Mouse (Mus musculus) spleen, postnatal 14 days (tissue): ENCODE results near the gene Pld3.
A peak's percentile ranks its signal among the peaks of the same experiment; 100 is the strongest.
"Not testable (repeated sequence)": the region's sequence is repeated elsewhere in the genome, so short reads cannot be mapped to it uniquely, and the experiment has no call there.

ENCODE experiments used
- DNase-seq, 2 experiments: peaks; one replicate each; pipeline ENCODE4 v3.0.0; 2021 to 2022; ENCODE audit warnings: low spot score in 2 of 2

Pld3 gene

DNA sequence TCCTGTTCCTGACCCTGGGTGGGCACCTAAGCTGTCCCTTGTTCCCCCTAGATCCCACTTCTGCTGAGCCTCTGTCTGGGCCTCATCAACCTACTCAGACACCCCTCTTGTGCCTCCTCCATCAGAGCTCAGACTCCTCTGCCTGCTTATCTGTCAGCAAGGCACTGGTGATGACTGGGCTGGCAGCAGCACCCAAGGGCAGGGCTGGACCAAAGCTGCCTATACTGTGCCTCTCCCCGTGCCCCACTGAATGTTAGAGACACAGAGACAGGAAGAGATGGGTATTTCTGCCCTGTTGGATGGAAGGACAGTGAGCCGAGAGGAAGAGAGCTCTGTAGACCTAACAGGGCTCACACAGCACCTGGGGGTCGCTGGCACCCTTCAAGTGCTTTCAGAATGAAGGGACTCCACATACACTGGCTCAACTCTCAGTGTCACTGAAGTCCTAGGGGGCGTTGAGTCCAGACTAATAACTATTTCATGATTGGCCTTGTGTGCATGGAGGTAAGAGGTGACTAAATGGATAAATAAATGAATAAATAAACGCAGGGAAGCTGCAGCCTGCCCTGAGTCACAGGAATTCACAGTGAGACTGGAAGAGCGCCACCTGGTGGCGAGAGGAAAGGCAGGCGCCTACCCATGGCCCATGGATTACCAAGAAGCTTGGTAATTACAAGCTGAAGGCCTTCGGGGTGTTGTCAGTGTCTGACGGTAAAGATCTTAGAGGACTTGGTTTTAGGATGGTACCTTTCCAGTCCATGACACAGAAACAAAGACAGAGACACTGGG, 26.8 kb downstream of the Pld3 start:
- DNase-seq = peak; percentile 57 to 79

DNA sequence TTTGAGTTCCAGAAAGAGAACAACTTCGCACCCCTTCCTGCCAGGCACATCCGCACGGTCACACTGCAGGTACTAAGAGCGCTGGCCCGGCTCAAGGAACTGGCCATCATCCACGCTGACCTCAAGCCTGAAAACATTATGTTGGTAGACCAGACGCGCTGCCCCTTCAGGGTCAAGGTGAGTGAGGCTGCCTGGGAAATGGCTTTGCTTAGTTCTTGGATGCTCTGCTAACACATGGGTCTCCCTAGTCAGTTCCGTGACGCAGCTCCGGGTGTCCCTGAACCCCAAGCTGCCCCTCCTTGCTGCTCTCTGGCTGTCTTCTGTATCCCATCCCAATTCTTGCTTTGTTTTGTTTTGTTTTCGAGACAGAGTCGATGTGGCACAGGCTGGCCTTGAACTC, 29.2 kb downstream of the Pld3 start:
- DNase-seq = no peak

DNA sequence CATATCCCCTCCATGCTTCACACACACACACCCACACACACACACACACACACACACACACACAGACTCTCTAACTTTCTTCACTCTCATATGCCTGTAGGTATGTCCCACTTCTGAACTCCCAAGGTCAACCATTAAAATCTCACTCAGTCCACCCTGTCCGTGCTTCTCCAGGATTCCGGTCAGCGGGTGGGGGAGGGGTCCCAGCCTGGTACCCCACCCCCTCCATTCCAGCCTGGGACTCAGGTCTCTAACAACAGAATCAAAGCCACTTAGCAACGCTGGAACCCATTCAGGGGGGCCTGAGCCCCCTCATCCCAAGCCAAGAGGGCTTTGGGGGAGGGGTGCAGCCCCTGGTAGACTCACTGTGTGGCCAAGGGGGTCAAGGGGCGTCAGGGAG, 30.1 kb downstream of the Pld3 start, which contains the start of gene Hipk4:
TSS of gene Hipk4 (plus strand) at position 301 of the 400 bp plus-strand sequence.
- no peak for DNase-seq

DNA sequence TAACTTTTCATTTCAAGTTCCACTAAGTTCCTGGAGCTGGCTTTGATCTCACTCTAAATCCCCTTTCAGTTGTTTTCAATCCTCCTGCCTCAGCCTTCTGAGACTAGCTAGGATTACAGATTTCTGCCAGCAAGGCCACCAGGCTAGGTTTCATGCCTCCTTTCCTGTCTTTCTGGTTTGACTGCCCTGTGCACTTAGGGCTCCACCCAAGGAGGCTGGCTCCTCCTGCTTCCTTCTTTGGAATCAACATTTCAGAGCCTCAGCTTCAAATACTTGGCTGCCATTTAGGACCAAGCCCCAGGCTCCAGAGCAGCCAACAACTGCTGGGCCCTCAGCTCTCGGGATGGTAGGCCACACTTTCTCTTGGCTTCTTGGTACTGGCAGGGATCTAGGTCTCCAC, 32.4 kb downstream of the Pld3 start:
- no peak for DNase-seq

DNA sequence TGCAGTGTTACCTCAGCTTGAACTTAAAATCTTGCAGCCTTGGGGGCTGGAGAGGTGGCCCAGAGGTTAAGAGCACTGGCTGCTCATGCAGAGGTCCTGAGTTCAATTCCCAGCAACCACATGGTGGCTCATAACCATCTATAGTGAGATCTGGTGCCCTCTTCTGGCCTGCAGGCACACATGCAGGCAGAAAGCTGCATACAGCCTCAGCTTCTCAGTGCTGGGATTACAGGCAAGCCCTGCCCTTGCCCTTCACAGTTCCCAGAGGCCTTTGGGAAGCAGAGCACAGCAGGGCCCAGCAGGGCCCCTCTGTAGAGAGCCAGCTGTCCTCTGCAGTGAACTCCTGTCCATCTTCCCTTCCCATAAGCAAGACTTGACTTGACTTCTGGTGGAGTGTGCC, 32.9 kb downstream of the Pld3 start:
- no peak for DNase-seq

DNA sequence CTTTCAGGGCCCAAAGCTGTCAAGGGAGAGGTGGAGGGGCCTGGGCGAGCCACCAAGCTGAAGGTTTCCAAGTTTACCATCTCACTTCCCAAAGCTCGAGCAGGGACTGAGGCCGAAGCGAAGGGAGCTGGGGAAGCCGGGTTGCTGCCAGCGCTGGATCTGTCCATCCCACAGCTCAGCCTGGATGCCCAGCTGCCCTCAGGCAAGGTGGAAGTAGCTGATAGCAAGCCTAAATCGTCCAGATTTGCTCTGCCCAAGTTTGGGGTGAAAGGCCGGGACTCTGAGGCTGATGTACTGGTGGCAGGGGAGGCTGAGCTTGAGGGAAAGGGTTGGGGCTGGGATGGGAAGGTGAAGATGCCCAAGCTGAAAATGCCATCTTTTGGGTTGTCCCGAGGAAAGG, 34.7 kb downstream of the Pld3 start:
- DNase-seq = no peak

DNA sequence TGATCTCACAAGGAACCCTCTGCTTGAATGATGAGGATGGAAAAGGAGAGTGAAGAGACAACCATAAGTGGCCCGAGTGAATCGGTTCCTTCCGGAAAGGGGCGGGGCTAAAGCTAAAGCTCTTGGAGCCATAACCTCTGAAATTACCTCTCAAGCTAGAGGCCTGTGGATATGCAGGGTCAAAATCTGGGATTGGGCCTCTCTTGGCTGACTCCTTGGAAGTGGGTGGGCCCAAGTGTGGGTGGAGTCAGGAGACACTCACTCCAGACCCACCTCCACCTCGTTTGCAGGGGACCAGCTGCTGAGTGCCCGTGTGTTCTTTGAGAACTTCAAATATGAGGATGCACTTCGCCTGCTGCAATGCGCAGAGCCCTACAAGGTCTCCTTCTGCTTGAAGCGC, 38.1 kb downstream of the Pld3 start:
- no peak for DNase-seq

DNA sequence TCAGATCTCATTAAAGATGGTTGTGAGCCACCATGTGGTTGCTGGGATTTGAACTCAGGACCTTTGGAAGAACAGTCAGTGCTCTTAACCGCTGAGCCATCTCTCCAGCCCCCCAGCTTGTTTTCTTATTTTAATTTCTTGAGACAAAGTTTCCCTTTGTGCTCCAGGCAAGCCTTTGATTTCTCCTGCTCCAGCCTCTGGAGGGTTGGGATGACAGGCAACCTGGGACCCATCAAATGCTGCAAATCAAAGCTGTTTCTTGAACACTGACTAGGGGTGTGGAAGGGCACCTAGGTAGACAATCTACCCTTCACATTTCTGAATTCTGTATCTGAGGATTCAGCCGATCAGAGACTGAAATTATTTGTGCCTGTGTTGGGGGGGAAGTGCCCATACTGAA, 42.2 kb downstream of the Pld3 start:
- no peak for DNase-seq

DNA sequence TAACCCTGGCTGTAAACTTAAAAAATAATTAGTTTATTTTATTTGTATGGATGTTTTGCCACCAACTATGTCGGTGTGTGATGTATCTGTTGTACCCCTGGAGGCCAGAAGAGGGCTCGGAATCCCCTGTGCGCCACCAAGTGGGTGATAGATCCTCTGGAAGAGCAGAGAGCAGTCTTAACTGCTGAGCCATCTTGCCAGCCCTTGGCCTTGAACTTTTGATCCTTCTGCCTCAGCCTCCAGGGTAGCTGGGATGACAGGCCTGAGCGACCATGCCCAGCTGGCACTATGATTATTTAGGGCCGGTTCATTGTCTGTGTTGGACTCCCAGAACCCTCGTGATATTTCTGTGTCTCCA, 44.4 kb downstream of the Pld3 start:
- DNase-seq = peak; percentile 55 to 70

DNA sequence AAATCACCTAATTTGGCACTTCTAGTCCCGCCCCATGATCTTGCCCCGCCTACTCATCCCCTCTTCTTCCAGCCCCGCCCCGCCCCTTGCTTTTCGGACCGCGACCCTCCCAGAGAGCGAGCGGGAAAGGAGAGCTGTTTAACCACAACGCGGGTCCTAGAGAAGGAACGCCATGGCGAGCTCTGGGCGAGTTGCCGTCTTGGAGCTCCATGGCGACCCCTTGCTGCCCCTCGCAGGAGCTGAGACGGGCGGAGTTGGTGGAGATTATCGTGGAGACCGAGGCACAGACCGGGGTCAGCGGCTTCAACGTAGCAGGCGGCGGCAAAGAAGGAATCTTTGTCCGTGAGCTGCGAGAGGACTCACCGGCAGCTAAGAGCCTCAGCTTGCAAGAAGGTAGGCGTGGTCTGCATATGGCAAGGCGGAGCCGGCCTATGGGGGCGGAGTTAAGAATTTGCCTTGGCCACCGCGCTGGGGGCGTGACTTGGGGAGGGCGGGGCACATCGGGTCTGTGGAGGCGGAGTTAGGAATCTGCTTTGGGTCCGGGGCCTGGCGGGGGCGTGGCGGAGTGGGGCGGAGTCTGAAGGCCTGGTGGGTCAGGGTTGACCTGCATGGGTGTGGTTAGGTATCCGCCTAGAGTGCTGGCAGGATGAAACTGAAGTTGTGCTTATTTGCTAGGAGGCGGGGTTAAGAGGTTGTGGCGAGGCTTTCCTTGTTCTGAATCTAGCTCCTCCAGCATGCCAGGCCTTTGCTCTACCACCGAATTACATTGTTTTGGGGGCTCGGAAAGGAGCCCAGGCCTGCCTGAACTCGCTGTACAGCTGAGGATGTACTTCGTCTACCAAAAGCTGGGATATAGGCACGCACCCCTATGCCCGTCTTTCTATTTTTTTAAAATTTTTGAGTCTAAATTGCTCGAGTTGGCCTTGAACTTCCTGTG, 45.0 kb downstream of the Pld3 start:
- DNase-seq = peak; percentile 100

DNA sequence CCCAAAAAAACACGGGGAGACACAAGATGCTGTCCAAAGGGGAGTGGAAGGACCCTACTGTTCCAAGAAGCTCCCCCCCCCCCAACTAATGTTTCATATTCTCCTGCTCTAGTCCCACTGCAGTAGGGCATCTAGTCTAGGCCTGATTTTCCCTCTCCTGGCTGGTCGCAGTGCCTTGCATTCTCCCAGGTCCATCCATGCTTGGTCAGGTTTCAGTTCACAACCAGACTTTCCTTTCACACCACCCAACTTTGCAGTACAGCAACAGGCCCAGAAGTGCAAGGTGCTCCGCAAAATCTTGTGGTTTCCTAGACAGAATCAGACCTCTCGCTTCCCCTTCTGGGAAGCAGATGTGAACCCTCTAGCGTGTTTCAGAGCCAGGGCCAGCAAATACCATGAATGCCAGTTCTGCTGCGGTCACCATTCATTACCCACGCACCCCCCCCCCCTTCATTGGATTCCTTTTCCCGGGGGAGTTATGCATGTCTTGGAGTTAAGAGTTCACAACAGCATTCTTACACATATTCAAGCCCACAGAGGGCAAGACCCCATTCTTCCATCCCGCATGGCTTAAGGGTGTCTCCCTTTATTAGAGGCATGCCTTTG, 46.1 kb downstream of the Pld3 start:
- DNase-seq = no peak

DNA sequence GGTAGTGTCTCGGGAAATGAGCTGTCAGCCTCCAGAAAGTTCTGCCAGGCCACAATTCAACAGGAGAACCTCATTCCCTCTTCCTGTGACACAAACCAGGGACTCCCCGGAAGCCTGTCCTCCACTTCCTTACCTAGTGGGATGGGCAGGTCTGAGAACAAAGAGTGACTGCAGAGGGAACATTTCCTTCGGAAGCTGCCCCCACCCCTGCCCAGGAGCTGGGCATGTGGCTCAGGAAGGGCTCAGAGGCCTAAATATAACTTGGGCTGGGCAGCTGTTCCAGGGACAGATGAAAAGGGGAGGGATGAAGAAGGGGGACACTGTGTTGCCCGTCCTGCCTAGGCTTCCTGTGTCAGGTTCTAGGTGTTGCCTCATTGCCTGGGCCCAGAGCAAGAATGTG, 51.4 kb downstream of the Pld3 start:
- DNase-seq = no peak

DNA sequence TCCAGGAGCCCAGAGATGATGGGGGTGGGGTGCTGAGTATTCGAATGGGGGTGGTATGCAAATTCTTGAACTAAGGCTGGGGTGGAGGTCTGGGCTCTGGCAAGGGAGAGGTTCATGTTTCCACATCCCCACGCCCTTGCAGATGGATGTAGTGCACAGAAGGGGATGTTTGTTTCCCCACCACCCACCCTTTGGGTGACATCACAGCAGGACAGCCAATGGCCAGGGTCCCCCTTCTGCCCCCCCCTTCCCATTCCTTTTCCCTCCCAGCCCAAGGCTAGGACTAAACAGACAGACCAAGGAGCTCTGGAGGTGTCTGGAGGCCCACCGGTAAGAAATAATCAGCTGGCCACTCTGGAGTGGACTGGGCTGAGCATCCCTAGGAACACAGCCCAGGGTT, 54.0 kb downstream of the Pld3 start, which contains the start of gene Prx:
TSS of gene Prx (plus strand) at position 289 of the 400 bp plus-strand sequence.
- DNase-seq = no peak

DNA sequence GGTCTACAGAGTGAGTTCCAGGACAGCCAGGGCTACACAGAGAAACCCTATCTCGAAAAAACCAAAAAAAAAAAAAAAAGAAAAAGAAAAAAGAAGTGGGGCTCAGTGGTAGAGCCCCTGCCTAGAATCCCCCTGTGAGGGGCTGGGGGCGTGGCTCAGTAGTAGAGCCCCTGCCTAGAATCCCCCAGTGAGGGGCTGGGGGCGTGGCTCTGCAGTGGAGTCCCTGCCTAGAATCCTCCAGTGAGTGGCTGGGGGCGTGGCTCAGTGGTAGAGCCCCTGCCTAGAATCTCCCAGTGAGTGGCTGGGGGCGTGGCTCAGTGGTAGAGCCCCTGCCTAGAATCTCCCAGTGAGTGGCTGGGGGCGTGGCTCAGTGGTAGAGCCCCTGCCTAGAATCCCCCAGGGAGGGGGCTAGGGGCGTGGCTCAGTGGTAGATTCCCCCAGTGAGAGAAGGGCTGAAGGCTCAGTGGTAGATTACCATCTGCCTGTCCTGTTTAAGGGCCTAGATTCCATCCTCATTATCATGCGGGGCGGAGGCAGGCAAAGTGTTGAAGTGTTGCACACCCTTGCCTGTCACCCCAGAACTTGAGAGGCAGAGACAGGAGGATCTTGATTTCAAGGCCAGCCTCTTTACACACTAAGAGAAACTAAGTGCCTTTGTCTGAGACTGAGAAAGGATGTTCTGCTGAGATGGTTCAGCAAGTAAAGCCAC, 58.2 kb downstream of the Pld3 start:
- DNase-seq = not testable (repeated sequence)

DNA sequence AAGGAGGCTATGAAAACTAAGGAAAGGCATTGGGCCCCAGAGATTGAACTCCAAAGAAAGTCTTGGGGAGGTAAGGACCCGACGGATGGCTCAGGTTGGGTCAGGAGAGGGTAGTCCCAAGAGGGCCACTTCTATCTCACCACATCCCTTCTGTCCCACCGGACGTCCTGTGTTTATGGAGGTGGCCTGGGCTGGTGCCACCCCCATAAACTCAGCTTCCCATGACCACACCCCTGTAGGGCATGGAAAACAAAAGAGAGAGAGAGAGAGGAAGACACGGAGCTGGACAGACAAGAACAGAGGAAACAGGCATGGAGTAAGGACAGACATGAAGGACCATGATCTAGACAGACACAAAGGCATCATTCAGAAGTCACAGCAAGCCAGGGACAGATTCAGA, 59.6 kb downstream of the Pld3 start:
- DNase-seq = no peak

DNA sequence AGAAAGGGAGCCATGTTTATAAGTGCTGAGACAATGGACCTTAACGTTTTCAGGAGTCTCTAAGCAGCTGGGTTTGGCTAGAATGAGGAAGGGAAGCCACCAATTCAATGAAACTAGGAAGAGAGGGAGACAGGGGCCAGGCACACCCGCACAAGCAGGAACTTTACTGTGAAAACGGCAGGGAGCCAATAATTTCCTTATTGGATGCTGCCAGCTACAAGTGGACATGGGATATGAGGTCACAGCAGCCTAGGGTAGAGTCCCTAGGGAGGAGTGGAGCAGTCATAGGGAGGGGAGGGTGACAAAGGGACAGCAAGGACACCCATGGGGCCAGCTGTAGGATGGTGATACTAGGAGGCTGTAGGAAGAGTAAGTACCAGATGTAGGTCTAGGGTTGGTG, 60.0 kb downstream of the Pld3 start:
- DNase-seq = no peak

DNA sequence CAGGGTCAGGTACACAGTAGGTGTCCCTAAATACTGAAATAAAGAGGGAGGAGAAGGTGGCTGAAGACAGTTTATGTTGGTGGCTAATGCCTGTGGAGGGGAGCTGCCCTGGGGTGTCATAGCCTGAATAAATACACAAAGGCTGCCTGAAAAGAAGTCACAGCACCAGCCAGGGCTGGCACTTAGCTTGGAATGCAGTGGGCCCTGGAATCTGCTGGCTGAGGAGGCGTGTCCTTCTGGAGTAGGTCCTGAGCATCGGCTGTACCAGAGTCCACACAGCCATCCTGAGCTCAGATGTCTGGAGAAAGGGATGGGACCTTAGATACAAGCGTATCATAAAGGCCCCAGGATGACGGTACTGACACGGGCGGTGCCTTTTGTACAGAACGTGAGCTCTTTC, 61.2 kb downstream of the Pld3 start:
- DNase-seq = no peak

DNA sequence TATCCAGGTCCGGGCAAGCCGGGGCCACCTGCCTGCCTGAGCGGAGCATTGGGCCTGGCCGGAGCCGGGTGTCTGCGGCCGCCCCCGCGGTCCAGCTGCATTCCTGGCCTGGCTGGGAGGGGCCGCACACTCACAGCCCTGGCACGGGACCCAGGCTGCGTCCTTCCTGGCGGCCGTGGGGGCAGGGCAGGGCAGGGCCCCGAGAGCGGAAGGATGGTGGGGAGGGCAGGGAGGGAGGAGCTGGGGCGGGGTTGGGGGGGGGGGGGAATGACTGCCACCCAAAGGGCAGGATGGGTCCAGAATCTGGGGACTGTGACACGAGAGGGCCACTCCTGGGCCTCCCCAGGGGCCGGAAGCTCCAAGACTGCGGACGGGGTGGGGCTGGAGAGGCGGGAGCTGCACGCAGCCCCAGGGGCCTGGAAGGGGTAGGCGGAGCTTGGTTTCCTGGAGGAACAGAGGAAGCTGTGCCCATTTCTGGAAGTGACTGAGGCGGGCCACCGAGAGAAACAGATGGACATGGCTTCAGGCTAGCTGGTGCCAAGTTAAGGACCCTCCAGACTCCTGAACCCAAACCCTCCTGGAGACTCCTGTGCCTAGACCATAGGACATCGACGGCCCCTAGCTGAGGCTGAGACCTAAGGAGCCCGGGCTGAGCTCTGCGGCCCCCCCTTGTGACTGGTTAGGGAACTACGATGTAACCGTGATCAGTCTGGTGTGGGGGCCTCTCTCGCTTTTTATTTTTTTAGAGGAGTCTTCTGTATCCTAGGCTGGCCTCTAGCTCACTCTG, 62.3 kb downstream of the Pld3 start:
- DNase-seq = peak; percentile 83 to 88

DNA sequence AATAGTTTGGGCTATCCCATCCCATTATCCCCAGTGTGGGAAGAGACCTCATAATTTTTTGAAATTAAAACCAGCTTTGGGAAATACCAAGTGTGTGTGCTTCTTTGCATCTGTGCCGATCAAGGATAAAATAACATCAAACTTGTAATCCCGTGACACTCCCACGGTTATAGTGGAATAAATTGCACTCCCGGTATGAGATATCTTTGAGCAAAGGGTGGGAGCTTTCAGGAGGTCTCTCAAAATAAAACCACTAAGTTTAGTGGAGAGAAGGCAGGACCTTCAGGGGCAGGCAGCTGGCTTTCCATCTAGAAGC, 62.8 kb downstream of the Pld3 start:
- DNase-seq = no peak

DNA sequence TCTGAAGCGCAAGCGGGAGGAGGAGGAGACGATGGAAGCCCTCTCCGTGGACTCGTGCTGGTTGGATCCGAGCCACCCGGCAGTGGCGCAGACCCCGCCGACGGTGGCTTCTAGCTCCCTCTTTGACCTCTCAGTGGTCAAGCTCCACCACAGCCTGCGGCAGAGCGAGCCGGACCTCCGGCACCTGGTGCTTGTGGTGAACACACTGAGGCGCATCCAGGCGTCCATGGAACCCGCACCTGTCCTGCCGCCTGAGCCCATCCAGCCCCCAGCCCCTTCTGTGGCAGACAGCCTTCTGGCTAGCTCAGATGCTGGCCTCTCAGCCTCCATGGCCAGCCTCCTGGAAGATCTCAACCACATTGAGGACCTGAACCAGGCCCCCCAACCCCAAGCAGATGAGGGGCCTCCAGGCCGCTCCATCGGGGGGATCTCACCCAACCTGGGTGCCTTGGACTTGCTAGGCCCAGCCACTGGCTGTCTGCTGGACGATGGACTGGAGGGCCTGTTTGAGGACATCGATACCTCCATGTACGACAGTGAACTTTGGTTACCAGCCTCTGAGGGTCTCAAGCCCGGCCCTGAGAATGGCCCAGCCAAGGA, 63.6 kb downstream of the Pld3 start:
- DNase-seq = no peak

DNA sequence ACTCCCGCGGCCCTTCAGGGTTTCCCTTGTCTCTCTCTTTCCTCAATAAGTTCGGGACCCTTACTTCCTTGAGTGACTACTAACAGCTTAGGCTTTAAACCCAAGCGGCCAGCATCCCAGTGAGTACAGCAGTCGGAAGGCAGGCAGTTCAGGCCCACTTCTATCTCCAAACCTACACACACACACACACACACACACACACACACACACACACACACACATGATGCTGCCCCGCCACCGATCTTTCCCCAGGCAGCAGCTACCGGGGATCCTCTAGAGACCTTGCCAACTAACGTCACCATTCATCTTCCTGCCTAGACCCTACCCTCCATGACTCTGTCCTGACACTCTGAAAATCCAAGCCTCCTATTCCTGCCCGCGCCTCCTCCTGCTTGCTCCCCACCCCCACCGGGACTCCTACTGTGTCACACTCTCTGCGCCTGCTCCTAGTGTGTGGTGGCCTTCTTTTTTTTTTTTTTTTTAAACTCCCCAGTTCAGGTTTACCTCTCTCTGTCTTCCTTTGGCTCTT, 65.2 kb downstream of the Pld3 start:
- DNase-seq = no peak
